Mouse (Mus musculus) E14TG2a.4 (cell line): ENCODE results near the gene Sytl3.

Source experiments
- H3K27me3 ChIP-seq: 2 replicates; pipeline ENCODE4 v1.6.1; 2014; ENCODE audit warnings: low read length, control low read depth; ENCODE audit not compliant: insufficient read depth
- H3K36me3 ChIP-seq: 2 replicates; pipeline ENCODE4 v1.6.1; 2014; ENCODE audit warnings: low read length, control low read depth; ENCODE audit not compliant: insufficient read depth
- H3K4me1 ChIP-seq: replicated peaks from 2 replicates; pipeline ENCODE4 v1.6.1; 2014; ENCODE audit warnings: low read depth, low read length, control low read depth
- H3K4me3 ChIP-seq: replicated peaks from 2 replicates; pipeline ENCODE4 v1.5.1; 2014; ENCODE audit warnings: mild to moderate bottlenecking, low read length
- H3K9me3 ChIP-seq: 2 replicates; pipeline ENCODE4 v1.6.1; 2014; ENCODE audit warnings: low read length, control low read depth
- CTCF ChIP-seq: conservative IDR thresholded peaks from 2 replicates; pipeline ENCODE4 v1.5.1; 2014; ENCODE audit warnings: low read length
- NANOG ChIP-seq: IDR thresholded peaks from 2 replicates; pipeline ENCODE4 v1.6.1; 2014; ENCODE audit warnings: borderline replicate concordance, low read length, mixed read lengths
- POU5F1 ChIP-seq: IDR thresholded peaks from 2 replicates; pipeline ENCODE4 v1.6.1; 2014; ENCODE audit warnings: low read length, borderline replicate concordance

The Sytl3 gene

GRCm38 (mm10) chr17:6747478-6747877 lies 88.6 kb downstream of the Sytl3 start:
- H3K4me3 ChIP-seq: peak overlapping the region; percentile 23
- H3K36me3 ChIP-seq: peaks cover 100% of the 10 kb centered on the region
- H3K27me3 ChIP-seq: no peaks in the 10 kb centered on the region
- peaks cover 100% of the 10 kb centered on the region for H3K9me3 ChIP-seq
- no peaks in the 10 kb centered on the region for H3K4me1 ChIP-seq
- TF ChIP-seq CTCF (no peak), NANOG (no peak), POU5F1 (no peak)

GRCm38 (mm10) chr17:6748779-6749464 lies 90.0 kb downstream of the Sytl3 start:
- H3K9me3 ChIP-seq: peaks cover 100% of the 10 kb centered on the region
- H3K27me3 ChIP-seq: no peaks in the 10 kb centered on the region
- H3K4me1 ChIP-seq: no peaks in the 10 kb centered on the region
- H3K36me3 ChIP-seq: peaks cover 100% of the 10 kb centered on the region
- peak overlapping the region; percentile 5; the same call in 1 of the 2 replicates for H3K4me3 ChIP-seq
- TF ChIP-seq POU5F1: no peak
- no peak for TF ChIP-seq NANOG
- TF ChIP-seq CTCF: no peak

GRCm38 (mm10) chr17:6751221-6751859 lies 92.4 kb downstream of the Sytl3 start:
- Histone ChIP-seq H3K36me3 (peaks cover 100% of the 10 kb centered on the region), H3K9me3 (peaks cover 100% of the 10 kb centered on the region), H3K4me3 (0 out of 2 replicates have a peak overlapping the region, but pooled peaks have one; percentile 3), H3K4me1 (no peaks in the 10 kb centered on the region), H3K27me3 (no peaks in the 10 kb centered on the region)
- no peak for TF ChIP-seq POU5F1
- no peak for TF ChIP-seq NANOG
- TF ChIP-seq CTCF: no peak

- peaks cover 8% of the 10 kb centered on the region for H3K4me1 ChIP-seq
- no peaks in the 10 kb centered on the region for H3K27me3 ChIP-seq
- peaks cover 100% of the 10 kb centered on the region for H3K36me3 ChIP-seq
- peaks cover 100% of the 10 kb centered on the region for H3K9me3 ChIP-seq
- no peak overlapping the region; the same call in 1 of the 2 replicates for H3K4me3 ChIP-seq
- TF ChIP-seq CTCF (no peak), NANOG (no peak), POU5F1 (no peak)
Observed at GRCm38 (mm10) chr17:6752375-6752774, 93.5 kb downstream of the Sytl3 start.

GRCm38 (mm10) chr17:6755176-6755575 lies 96.3 kb downstream of the Sytl3 start:
- TF ChIP-seq CTCF (no peak), POU5F1 (no peak), NANOG (no peak)
- H3K4me1 ChIP-seq: peaks cover 35% of the 10 kb centered on the region
- no peaks in the 10 kb centered on the region for H3K27me3 ChIP-seq
- 0 out of 2 replicates have a peak overlapping the region, but pooled peaks have one; percentile 5 for H3K4me3 ChIP-seq
- H3K36me3 ChIP-seq: peaks cover 96% of the 10 kb centered on the region
- peaks cover 97% of the 10 kb centered on the region for H3K9me3 ChIP-seq

GRCm38 (mm10) chr17:6755873-6756272 lies 97.0 kb downstream of the Sytl3 start:
- no peaks in the 10 kb centered on the region for H3K27me3 ChIP-seq
- peaks cover 90% of the 10 kb centered on the region for H3K9me3 ChIP-seq
- H3K4me1 ChIP-seq: peaks cover 40% of the 10 kb centered on the region
- TF ChIP-seq NANOG: no peak
- TF ChIP-seq POU5F1: no peak
- no peak for TF ChIP-seq CTCF
- H3K4me3 ChIP-seq: no peak overlapping the region
- peaks cover 89% of the 10 kb centered on the region for H3K36me3 ChIP-seq

GRCm38 (mm10) chr17:6757902-6758301 lies 99.0 kb downstream of the Sytl3 start:
- H3K9me3 ChIP-seq: peaks cover 69% of the 10 kb centered on the region

GRCm38 (mm10) chr17:6758845-6759244 lies 100.0 kb downstream of the Sytl3 start:
- Histone ChIP-seq H3K4me1 (peaks cover 63% of the 10 kb centered on the region), H3K36me3 (peaks cover 69% of the 10 kb centered on the region), H3K9me3 (peaks cover 60% of the 10 kb centered on the region), H3K4me3 (peak overlapping the region; percentile 39), H3K27me3 (no peaks in the 10 kb centered on the region)
- no peak for TF ChIP-seq POU5F1
- TF ChIP-seq CTCF: no peak
- TF ChIP-seq NANOG: no peak

More at GRCm38 (mm10) chr17:6757902-6758301, 99.0 kb downstream of the Sytl3 start:
- Histone ChIP-seq H3K4me3 (peak overlapping the region; percentile 39), H3K27me3 (no peaks in the 10 kb centered on the region), H3K36me3 (peaks cover 76% of the 10 kb centered on the region), H3K4me1 (peaks cover 54% of the 10 kb centered on the region)
- no peak for TF ChIP-seq CTCF
